In the genomic region with DNA sequence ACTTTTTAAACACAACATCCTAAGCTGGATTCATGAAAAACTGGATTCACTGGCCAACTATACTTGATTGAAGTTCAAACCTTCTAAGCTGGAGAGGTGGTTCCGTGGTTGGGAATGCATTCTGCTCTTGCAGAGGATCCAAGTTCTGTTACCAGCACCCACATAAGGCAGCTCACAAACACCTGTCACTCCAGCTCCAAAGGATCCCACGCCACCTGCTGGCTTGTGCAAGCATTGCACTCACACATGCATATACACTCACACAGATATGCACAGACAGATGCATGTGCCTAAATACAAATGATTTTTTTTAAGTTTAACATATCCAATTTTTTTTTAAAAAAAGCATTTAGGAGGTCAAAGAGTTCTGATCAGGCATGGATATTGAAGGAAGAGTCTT, we compare ENCODE assay signal across 19 mouse cellular contexts. TPM values are rescaled to one million over a fixed set of nuclear protein-coding genes. Genes with fewer than 3 reads are reported as not detected.
DNase-seq lines count a peak whose midpoint lies in the region; ATAC-seq and TF ChIP-seq lines count a peak whose summit lies in the region.
"Had no signal": no experiment of that assay in that cellular context is flagged by ENCODE, and none has a peak within 500 bp of the region (broad histone marks: within the 10 kb centered on the region; RNA-seq: fewer than 3 reads in every experiment).

No protein-coding gene starts in this region.

- peaks cover 8% of the 10 kb centered on the region for H3K9me3 ChIP-seq in liver, postnatal 0 days (ENCODE audit: low read length)
- H3K9me3 ChIP-seq in limb, embryonic 10.5 days (replicated peaks) = no peaks in the 10 kb centered on the region; the same call in 1 of the 2 replicates
- H3K9me3 ChIP-seq: embryonic facial prominence, embryonic 13.5 days; forebrain, embryonic 15.5 days; stomach, embryonic 15.5 days had no signal

- TF ChIP-seq EP300 in liver, postnatal 0 days (IDR thresholded peaks at IDR 0.05; ENCODE audit: low read depth) = no peak

- 58% methylated on average over 2 of the region's 2 CpGs for WGBS in liver, postnatal 0 days (ENCODE audit: insufficient replicate concordance)
- WGBS in limb, embryonic 10.5 days = 80% methylated on average over 2 of the region's 2 CpGs

- no peak overlapping the region for H3K9ac ChIP-seq in liver, postnatal 0 days (replicated peaks)
- H3K9ac ChIP-seq: embryonic facial prominence, embryonic 13.5 days; forebrain, embryonic 15.5 days; stomach, embryonic 15.5 days had no signal

- no peaks in the 10 kb centered on the region for H3K27me3 ChIP-seq in liver, postnatal 0 days (ENCODE audit: insufficient read depth, low read length)
- H3K27me3 ChIP-seq in limb, embryonic 10.5 days (ENCODE audit: low read depth, poor library complexity, severe bottlenecking) = no peaks in the 10 kb centered on the region
- H3K27me3 ChIP-seq: embryonic facial prominence, embryonic 13.5 days; forebrain, embryonic 15.5 days; stomach, embryonic 15.5 days had no signal

- H3K4me1 ChIP-seq in liver, postnatal 0 days (ENCODE audit: insufficient read depth) = no peaks in the 10 kb centered on the region
- H3K4me1 ChIP-seq in limb, embryonic 10.5 days = no peaks in the 10 kb centered on the region
- H3K4me1 ChIP-seq: embryonic facial prominence, embryonic 13.5 days; forebrain, embryonic 15.5 days; stomach, embryonic 15.5 days had no signal

- H3K36me3 ChIP-seq in liver, postnatal 0 days (replicated peaks; ENCODE audit: insufficient read depth, low read length) = no peaks in the 10 kb centered on the region
- H3K36me3 ChIP-seq in limb, embryonic 10.5 days = no peaks in the 10 kb centered on the region
- H3K36me3 ChIP-seq: embryonic facial prominence, embryonic 13.5 days; forebrain, embryonic 15.5 days; stomach, embryonic 15.5 days had no signal

- H3K4me2 ChIP-seq in liver, postnatal 0 days (ENCODE audit: low read depth, low read length) = no peak overlapping the region
- H3K4me2 ChIP-seq: embryonic facial prominence, embryonic 13.5 days; forebrain, embryonic 15.5 days; stomach, embryonic 15.5 days had no signal

- no peak overlapping the region for H3K27ac ChIP-seq in liver, postnatal 0 days (ENCODE audit: low read depth)
- no peak overlapping the region for H3K27ac ChIP-seq in limb, embryonic 10.5 days
- H3K27ac ChIP-seq: embryonic facial prominence, embryonic 13.5 days; forebrain, embryonic 15.5 days; stomach, embryonic 15.5 days had no signal

- TF ChIP-seq CTCF in liver, postnatal 0 days (IDR thresholded peaks at IDR 0.05; ENCODE audit: low read depth) = peak; percentile 31; the same call in 1 of the 2 replicates

- DNase-seq in heart, adult 11 months = peak; percentile 56
- no peak for DNase-seq in heart, adult 9 months (ENCODE audit: low spot score in 2 of 2)
- no peak for DNase-seq in liver, postnatal 0 days
- DNase-seq in liver (no peak), NIH3T3 (ENCODE audit: low read depth) (peak; percentile 14)
- DNase-seq in limb, embryonic 10.5 days (ENCODE audit: low spot score) = peak; percentile 18
- DNase-seq in right cerebral cortex, postnatal 36 days (ENCODE audit: low spot score in 2 of 2) = no peak
- DNase-seq: adrenal gland, postnatal 14 days; cerebellum, adult 11-12 months; cerebellum, postnatal 14 days; gastrocnemius, postnatal 25 days; lung, postnatal 10 days; midbrain, embryonic 14.5 days; right cerebral cortex, postnatal 14 days; thymus, postnatal 25 days had no signal

- no peak for ATAC-seq in liver, postnatal 0 days
- ATAC-seq: forebrain, embryonic 15.5 days had no signal

- H3K4me3 ChIP-seq in liver, postnatal 0 days (ENCODE audit: low read depth, low read length) = no peak overlapping the region
- no peak overlapping the region for H3K4me3 ChIP-seq in limb, embryonic 10.5 days
- H3K4me3 ChIP-seq: embryonic facial prominence, embryonic 13.5 days; forebrain, embryonic 15.5 days; myocyte; stomach, embryonic 15.5 days had no signal

RNA-seq across cellular contexts. Expression of gene Dio3, which starts 55.7 kb away (rescaled TPM):
- 0.07 and 0.09 TPM in 2 replicates for polyA plus RNA-seq in liver, postnatal 0 days (2015; fragmentation: Nextera tagmentation; extraction: Ambion mirVana)
- polyA plus RNA-seq in limb, embryonic 10.5 days (2016; fragmentation: Nextera tagmentation; extraction: Ambion mirVana) = 0.58 and 0.74 TPM in 2 replicates
- polyA plus RNA-seq: myocyte had no signal

Comparison
In these comparisons a context has a peak if more than half of its experiments do, and no peak if none do; other contexts are left out.
1. DNase-seq: peak in heart, adult 11 months (single experiment), NIH3T3 (single experiment) and limb, embryonic 10.5 days (single experiment); none in heart, adult 9 months (0 of 2), liver, postnatal 0 days (single experiment), liver (single experiment) and right cerebral cortex, postnatal 36 days (0 of 2).